Mouse (Mus musculus) neural tube, embryonic 14.5 days (tissue): ENCODE data around the gene Gm11565. TPM values are rescaled to one million over a fixed set of nuclear protein-coding genes. Genes with fewer than 3 reads are reported as not detected.

Experiments used
- polyA plus RNA-seq: library from polyadenylated mRNA; unstranded; fragments of >200 nt; fragmentation: Nextera tagmentation; extraction: Ambion mirVana; gene quantifications from 2 replicates; pipeline ENCODE4 v1.2.1, GENCODE M21; 2014

Gm11565 gene
- polyA plus RNA-seq, 1 experiment from 2014 or later: not detected

Other genes starting within 250 kb of the Gm11565 start
- gene Krtap4-6, start 248.8 kb upstream of the Gm11565 start, polyA plus RNA-seq: not detected in 2 replicates
- not detected in 2 replicates for gene Gm14190, start 224.0 kb upstream of the Gm11565 start, polyA plus RNA-seq
- not detected in 2 replicates for gene Gm14180, start 180.5 kb upstream of the Gm11565 start, polyA plus RNA-seq
- not detected in 2 replicates for gene Gm11595, start 141.8 kb upstream of the Gm11565 start, polyA plus RNA-seq
- gene Krtap4-8, start 134.0 kb upstream of the Gm11565 start, polyA plus RNA-seq: not detected in 2 replicates
- gene Krtap4-9, start 129.6 kb upstream of the Gm11565 start, polyA plus RNA-seq: not detected in 2 replicates
- gene Gm11596, start 121.3 kb upstream of the Gm11565 start, polyA plus RNA-seq: not detected in 2 replicates
- gene Gm11569, start 115.8 kb upstream of the Gm11565 start, polyA plus RNA-seq: not detected in 2 replicates
- not detected in 2 replicates for gene Gm11554, start 110.3 kb upstream of the Gm11565 start, polyA plus RNA-seq
- not detected in 2 replicates for gene Krtap4-13, start 104.9 kb upstream of the Gm11565 start, polyA plus RNA-seq
- not detected in 2 replicates for gene Gm11564, start 99.1 kb upstream of the Gm11565 start, polyA plus RNA-seq
- not detected in 2 replicates for gene 2300003K06Rik, start 76.7 kb upstream of the Gm11565 start, polyA plus RNA-seq
- not detected in 2 replicates for gene Krtap4-16, start 63.1 kb upstream of the Gm11565 start, polyA plus RNA-seq
- gene Gm11568, start 56.8 kb upstream of the Gm11565 start, polyA plus RNA-seq: not detected in 2 replicates
- not detected in 2 replicates for gene Gm11559, start 50.3 kb upstream of the Gm11565 start, polyA plus RNA-seq
- not detected in 2 replicates for gene Krtap9-1, start 41.4 kb upstream of the Gm11565 start, polyA plus RNA-seq
- not detected in 2 replicates for gene Gm11567, start 35.6 kb upstream of the Gm11565 start, polyA plus RNA-seq
- not detected in 2 replicates for gene Krtap31-1, start 6.8 kb upstream of the Gm11565 start, polyA plus RNA-seq
- not detected in 2 replicates for gene Krtap31-2, start 21.5 kb downstream of the Gm11565 start, polyA plus RNA-seq
- not detected in 2 replicates for gene Krtap9-5, start 33.7 kb downstream of the Gm11565 start, polyA plus RNA-seq
- not detected in 2 replicates for gene Krtap29-1, start 64.3 kb downstream of the Gm11565 start, polyA plus RNA-seq
- 0.24 TPM in 1 of 2 replicates, not detected in the other for gene Krtap16-1, start 71.8 kb downstream of the Gm11565 start, polyA plus RNA-seq
- 0.56 and 0.86 TPM in 2 replicates for gene Krtap17-1, start 79.2 kb downstream of the Gm11565 start, polyA plus RNA-seq
- gene Krt33a, start 101.5 kb downstream of the Gm11565 start, polyA plus RNA-seq: not detected in 2 replicates
- gene Krt33b, start 115.1 kb downstream of the Gm11565 start, polyA plus RNA-seq: not detected in 2 replicates
- not detected in 2 replicates for gene Krt34, start 126.8 kb downstream of the Gm11565 start, polyA plus RNA-seq
- gene Krt31, start 135.8 kb downstream of the Gm11565 start, polyA plus RNA-seq: not detected in 2 replicates
- not detected in 2 replicates for gene Krt32, start 173.5 kb downstream of the Gm11565 start, polyA plus RNA-seq
- not detected in 2 replicates for gene Krt35, start 181.5 kb downstream of the Gm11565 start, polyA plus RNA-seq
- gene Krt36, start 190.9 kb downstream of the Gm11565 start, polyA plus RNA-seq: not detected in 2 replicates
- not detected in 2 replicates for gene Krt13, start 206.8 kb downstream of the Gm11565 start, polyA plus RNA-seq
- not detected in 2 replicates for gene Krt15, start 221.2 kb downstream of the Gm11565 start, polyA plus RNA-seq
- gene Krt19, start 233.9 kb downstream of the Gm11565 start, polyA plus RNA-seq: 0.46 and 0.51 TPM in 2 replicates